Mouse (Mus musculus): ENCODE data around the gene Polg2. TPM values are rescaled to one million over a fixed set of nuclear protein-coding genes. Genes with fewer than 3 reads are reported as not detected.

Polg2 gene
- total and polyA plus RNA-seq, 3 experiments, result 6.3 to 10.7 TPM; not detected in 1

GRCm38 (mm10) chr11:106724176-106724915 is 55.0 kb downstream of the Polg2 start:
- Histone ChIP-seq H3K9ac (ENCODE audit: control insufficient read depth, low read depth, low read length, poor library complexity, severe bottlenecking) (no peak overlapping the region), H3K36me3 (ENCODE audit: control insufficient read depth in 1 of 2, insufficient read depth in 2 of 2, low read length in 2 of 2) (peaks cover 0 to 50% of the 10 kb centered on the region in 2 experiments; a peak in 2 of 4 replicates), H3K27ac (ENCODE audit: control insufficient read depth, low read depth, low read length) (peak overlapping the region; percentile 5; the same call in 1 of the 2 replicates), H3K27me3 (ENCODE audit: control insufficient read depth in 1 of 2, insufficient read depth in 2 of 2, low read length in 2 of 2) (no peaks in the 10 kb centered on the region; a peak in 1 of 4 replicates), H3K79me2 (ENCODE audit: control insufficient read depth, insufficient read depth, low read length, poor library complexity) (no peaks in the 10 kb centered on the region), H3K4me3 (ENCODE audit: control insufficient read depth in 1 of 2, insufficient read depth in 1 of 2, low read depth in 2 of 2, low read length in 2 of 2) (no peak overlapping the region), H3K4me1 (ENCODE audit: control insufficient read depth in 1 of 2, insufficient read depth in 2 of 2, low read length in 2 of 2) (peaks cover 35 to 53% of the 10 kb centered on the region in 2 experiments), H3K9me3 (replicated peaks; ENCODE audit: insufficient read depth, low read length) (no peaks in the 10 kb centered on the region)
- DNase-seq (ENCODE audit: low read depth, low spot score), result peak; percentile 77
- TF ChIP-seq GABPA (IDR thresholded peaks at IDR 0.05; ENCODE audit: low read depth, low read length), result no peak
- peak; percentile 47; the same call in 1 of the 2 replicates for TF ChIP-seq HCFC1 (IDR thresholded peaks at IDR 0.05; ENCODE audit: low read depth, low read length)
- peak; percentile 61; the same call in 1 of the 2 replicates for TF ChIP-seq SIN3A (IDR thresholded peaks at IDR 0.05; ENCODE audit: low read length)
- no peak for TF ChIP-seq NRF1 (IDR thresholded peaks at IDR 0.05; ENCODE audit: insufficient read depth, low read depth, low read length, poor library complexity, severe bottlenecking)
- TF ChIP-seq MAFK (IDR thresholded peaks at IDR 0.05; ENCODE audit: borderline replicate concordance, low read depth, low read length), result no peak
- TF ChIP-seq GATA1 (IDR thresholded peaks at IDR 0.05; ENCODE audit: low read depth, low read length), result peak; percentile 81
- TF ChIP-seq MEF2A (IDR thresholded peaks at IDR 0.05; ENCODE audit: extremely low read depth, insufficient replicate concordance, low read depth, low read length, poor library complexity, severe bottlenecking), result peak; percentile 89; the same call in 1 of the 2 replicates
- TF ChIP-seq TAL1 (IDR thresholded peaks at IDR 0.05; ENCODE audit: low read length), result peak; percentile 8; the same call in 1 of the 2 replicates
- peak; percentile 44; the same call in 1 of the 2 replicates for TF ChIP-seq MAX (IDR thresholded peaks at IDR 0.05; ENCODE audit: low read length)
- peak; percentile 89 for TF ChIP-seq TCF12 (IDR thresholded peaks at IDR 0.05; ENCODE audit: low read depth, low read length)
- peak; percentile 87 for TF ChIP-seq ETS1 (IDR thresholded peaks at IDR 0.05; ENCODE audit: low read depth, low read length)
- peak; percentile 43; the same call in 1 of the 2 replicates for TF ChIP-seq USF1 (IDR thresholded peaks at IDR 0.05; ENCODE audit: low read depth, low read length)
- peak; percentile 58 for TF ChIP-seq RCOR1 (IDR thresholded peaks at IDR 0.05; ENCODE audit: low read depth, low read length)
- peak; percentile 74 for TF ChIP-seq MYB (IDR thresholded peaks at IDR 0.05; ENCODE audit: low read depth, low read length)
- no peak for TF ChIP-seq ELF1 (IDR thresholded peaks at IDR 0.05; ENCODE audit: low read depth, low read length)
- 0 out of 2 replicates have a peak, but pooled peaks have one; percentile 56 for TF ChIP-seq MYC (IDR thresholded peaks at IDR 0.05; ENCODE audit: low read depth, low read length)
- TF ChIP-seq BHLHE40 (IDR thresholded peaks at IDR 0.05; ENCODE audit: borderline replicate concordance, low read depth, low read length), result peak; percentile 24; the same call in 1 of the 2 replicates
- TF ChIP-seq EP300 (IDR thresholded peaks at IDR 0.05; ENCODE audit: low read depth in 1 of 2, low read length in 2 of 2), result peak; percentile 82 to 87

Measured in MEL (cell line).